Mouse (Mus musculus): ENCODE measurements around the gene Sdr9c7.

Gene Sdr9c7

DNA sequence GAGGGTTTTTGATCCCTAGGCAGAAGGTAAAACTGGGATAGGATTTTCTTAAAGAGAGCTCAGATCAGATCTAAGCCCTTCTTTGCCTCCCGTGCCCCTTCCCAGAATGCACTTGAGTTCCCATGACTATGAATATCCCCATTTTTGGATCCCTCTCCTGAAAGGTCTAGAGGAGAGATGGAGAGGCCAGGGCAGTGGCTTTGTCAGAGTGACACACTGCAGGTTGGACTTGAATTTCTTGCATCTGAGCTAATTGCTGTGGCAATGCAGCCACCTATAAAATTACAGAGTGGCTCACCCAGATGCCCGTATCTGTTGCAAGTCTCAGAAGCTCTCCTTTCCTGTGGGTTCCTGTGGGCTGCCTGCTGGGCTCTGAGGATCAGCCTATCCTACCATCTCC is at the start of gene Sdr9c7:
Sdr9c7 (plus strand) TSS at position 301 of the 400 bp plus-strand sequence.
- TF ChIP-seq GATA4 (IDR thresholded peaks at IDR 0.05; ENCODE audit: insufficient replicate concordance, low read length) = no peak

GRCm38 (mm10) chr10:127849628-127850027 is 48.7 kb upstream of the Sdr9c7 start, which contains the start of gene Rdh19:
TSS of gene Rdh19 (plus strand) at chr10:127849928.
- no peak for TF ChIP-seq GATA4 (IDR thresholded peaks at IDR 0.05; ENCODE audit: insufficient replicate concordance, low read length)

- no peak for TF ChIP-seq GATA4 (IDR thresholded peaks at IDR 0.05; ENCODE audit: insufficient replicate concordance, low read length)
Observed at GRCm38 (mm10) chr10:127856376-127856775, 41.9 kb upstream of the Sdr9c7 start.

- TF ChIP-seq GATA4 (IDR thresholded peaks at IDR 0.05; ENCODE audit: insufficient replicate concordance, low read length) = no peak
Observed at GRCm38 (mm10) chr10:127864931-127865330, 33.4 kb upstream of the Sdr9c7 start.

DNA sequence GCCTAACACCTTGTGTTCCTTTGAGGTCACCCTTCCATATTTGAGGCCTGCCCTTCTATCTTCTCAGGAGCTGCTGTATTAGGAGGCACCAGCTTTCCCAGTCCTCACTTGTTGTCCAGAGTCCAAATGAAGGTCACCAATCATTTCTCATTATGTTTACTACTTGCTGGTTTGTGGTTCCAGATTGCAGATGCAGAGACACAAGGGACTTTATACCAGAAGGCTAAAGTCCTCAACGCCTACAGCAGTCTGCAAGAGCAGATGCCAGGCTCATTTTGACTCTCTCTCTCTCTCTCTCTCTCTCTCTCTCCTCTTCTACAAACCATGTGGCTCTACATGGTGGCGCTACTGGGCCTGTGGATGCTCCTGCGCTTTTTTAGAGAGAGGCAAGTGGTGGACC is 32.1 kb upstream of the Sdr9c7 start, which contains the start of gene Rdh16f2:
Rdh16f2 (plus strand) TSS at position 243 of the 400 bp plus-strand sequence.
- TF ChIP-seq GATA4 (IDR thresholded peaks at IDR 0.05; ENCODE audit: insufficient replicate concordance, low read length) = no peak

- TF ChIP-seq GATA4 (IDR thresholded peaks at IDR 0.05; ENCODE audit: insufficient replicate concordance, low read length) = no peak
Observed at GRCm38 (mm10) chr10:127872484-127872883, 25.8 kb upstream of the Sdr9c7 start.

DNA sequence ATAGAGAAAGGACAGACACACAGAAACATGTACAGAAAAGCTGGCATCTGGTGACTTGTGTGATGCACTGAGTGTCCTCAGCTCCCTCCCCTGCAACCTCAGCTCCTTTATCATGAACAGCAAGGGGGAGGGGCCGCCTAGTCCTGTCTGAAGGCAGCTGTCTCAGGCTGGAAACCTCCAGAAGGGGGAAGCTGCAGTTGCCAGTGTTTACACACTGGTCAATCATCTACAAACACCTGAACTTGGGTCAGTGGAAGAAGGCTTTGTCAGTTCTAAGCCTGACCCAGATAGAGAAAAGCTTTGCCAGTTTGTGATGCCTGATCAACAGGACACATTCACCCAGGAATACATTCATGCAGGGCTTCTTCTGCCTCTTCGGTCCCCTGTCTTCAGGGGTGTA is 20.6 kb upstream of the Sdr9c7 start:
- 0 out of 2 replicates have a peak, but pooled peaks have one; percentile 6 for TF ChIP-seq GATA4 (IDR thresholded peaks at IDR 0.05; ENCODE audit: insufficient replicate concordance, low read length)

DNA sequence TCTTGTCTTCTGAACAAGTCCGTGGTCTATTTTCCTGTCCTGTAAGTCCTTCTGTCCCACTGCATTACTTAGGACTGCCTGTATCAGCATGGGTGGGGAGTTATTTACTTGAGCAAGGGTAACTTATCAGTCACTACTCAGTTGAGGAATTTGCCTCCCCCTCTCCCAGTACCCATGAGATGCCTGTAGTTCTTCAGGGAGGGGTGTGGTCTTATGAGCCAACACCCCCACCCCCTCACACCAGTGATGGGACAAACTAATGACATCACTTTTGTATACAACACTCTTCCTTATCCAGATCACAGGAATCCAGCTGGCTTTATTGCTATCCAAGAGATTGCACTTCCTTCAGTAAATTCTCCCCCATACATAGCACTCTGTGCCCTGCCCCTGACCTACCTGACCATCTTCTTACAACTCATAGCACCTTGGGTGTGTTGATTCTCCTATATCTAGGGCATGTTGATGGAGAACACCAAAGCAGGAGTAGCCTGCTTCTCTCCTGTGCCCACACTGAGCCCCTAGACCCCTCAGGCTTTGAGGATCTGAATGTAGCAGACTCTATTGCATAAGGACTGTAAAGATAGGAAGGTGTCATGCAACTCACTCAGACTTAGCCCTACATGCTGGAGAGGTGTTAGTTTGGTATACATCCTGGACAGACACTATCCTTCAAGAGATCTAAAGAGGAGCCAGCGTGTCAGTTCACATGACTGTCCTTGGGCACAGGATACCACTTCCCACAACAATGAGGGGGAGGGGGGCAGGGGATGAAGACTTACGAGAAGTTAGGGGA is 19.9 kb upstream of the Sdr9c7 start:
- TF ChIP-seq GATA4 (IDR thresholded peaks at IDR 0.05; ENCODE audit: insufficient replicate concordance, low read length) = no peak

- TF ChIP-seq GATA4 (IDR thresholded peaks at IDR 0.05; ENCODE audit: insufficient replicate concordance, low read length) = peak; percentile 66
Observed at GRCm38 (mm10) chr10:127879155-127879688, 19.1 kb upstream of the Sdr9c7 start.

GRCm38 (mm10) chr10:127881041-127881440 is 17.3 kb upstream of the Sdr9c7 start:
- TF ChIP-seq GATA4 (IDR thresholded peaks at IDR 0.05; ENCODE audit: insufficient replicate concordance, low read length) = no peak

DNA sequence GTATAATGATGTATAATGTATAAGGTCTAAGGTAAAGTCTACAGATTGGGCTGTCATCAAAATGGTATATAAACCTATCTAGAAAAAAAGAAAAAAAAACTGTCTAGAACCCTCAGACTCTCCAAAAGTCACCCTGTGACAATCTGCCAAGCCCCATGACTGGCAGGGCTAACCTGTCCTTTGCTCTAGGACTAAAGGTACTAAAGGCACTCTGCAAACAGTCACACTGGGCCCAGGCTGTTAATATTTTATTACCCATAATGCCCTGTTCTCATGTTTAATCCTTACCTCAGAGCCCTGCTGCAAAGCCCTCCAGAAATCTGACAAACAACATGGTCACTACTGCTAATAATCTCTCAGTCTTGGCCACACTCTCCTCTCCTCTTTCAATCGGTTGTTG is 11.8 kb upstream of the Sdr9c7 start:
- no peak for TF ChIP-seq GATA4 (IDR thresholded peaks at IDR 0.05; ENCODE audit: insufficient replicate concordance, low read length)

- no peak for TF ChIP-seq GATA4 (IDR thresholded peaks at IDR 0.05; ENCODE audit: insufficient replicate concordance, low read length)
Observed at GRCm38 (mm10) chr10:127886971-127887370, 11.3 kb upstream of the Sdr9c7 start.

DNA sequence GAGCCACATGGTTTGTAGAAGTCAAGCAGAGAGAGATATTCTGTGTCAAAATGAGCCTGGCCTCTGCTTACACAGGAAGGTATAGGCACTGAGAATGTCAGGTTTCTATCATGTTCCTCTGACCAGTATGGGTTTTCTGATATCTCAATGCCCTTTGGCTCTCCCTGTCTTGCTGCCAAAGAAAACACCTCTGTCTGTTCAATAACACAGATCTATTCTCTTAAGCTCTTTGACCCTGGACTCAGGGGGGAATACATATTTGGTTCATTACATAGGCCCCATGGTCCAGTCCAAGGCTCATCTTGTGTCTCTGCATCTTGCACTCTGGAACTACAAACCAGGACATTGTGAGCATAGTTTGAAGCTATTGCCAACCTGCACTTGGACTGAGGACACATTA is 9.7 kb upstream of the Sdr9c7 start, which contains the start of gene Rdh7:
Rdh7 (minus strand) TSS at position 213 of the 400 bp plus-strand sequence.
- peak; percentile 93 for TF ChIP-seq GATA4 (IDR thresholded peaks at IDR 0.05; ENCODE audit: insufficient replicate concordance, low read length)

- TF ChIP-seq GATA4 (IDR thresholded peaks at IDR 0.05; ENCODE audit: insufficient replicate concordance, low read length) = no peak
Observed at GRCm38 (mm10) chr10:127891481-127891880, 6.8 kb upstream of the Sdr9c7 start.

DNA sequence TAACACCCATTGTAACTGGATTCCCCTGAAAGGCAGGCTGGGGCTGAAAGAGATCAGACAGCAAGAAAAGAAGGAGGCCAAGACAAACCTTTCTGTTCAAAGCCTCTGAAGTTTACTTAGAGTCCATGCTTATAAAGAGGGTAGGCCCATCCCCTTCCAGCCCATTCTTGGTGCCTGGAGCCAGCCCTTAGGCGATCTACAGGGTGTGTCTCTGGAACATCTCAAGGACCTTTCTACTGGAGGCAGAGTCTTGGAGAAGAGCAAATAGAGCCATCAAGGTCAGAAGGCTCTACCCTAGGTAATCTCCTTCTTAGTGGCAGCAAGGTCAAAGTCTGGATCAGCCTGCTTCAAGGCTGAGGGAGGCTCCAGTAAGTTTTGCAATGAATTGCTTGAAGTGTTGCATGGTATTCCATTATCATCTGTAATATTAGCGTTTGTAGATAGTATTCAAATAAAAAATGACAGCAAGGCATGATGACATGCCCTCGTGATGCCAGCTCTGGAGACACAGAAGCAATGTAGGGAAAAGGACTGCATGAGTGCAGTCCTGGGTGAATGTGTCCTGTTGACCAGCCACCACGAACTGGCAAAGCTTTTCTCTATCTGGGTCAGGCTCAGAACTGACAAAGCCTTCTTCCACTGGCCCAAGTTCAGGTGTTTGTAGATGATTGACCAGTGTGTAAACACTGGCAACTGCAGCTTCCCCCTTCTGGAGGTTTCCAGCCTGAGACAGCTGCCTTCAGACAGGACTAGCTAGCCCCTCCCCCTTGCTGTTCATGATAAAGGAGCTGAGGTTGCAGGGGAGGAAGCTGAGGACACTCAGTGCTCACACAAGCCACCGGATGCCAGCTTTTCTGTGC is 4.9 kb upstream of the Sdr9c7 start:
- peak; percentile 67; the same call in 1 of the 2 replicates for TF ChIP-seq GATA4 (IDR thresholded peaks at IDR 0.05; ENCODE audit: insufficient replicate concordance, low read length)

All from liver, adult (tissue).